In genomic region chr1:125808426-125808825, GRCm38 (mm10) we compare ENCODE assay signal across 12 mouse cellular contexts.
DNase-seq lines count a peak whose midpoint lies in the region; ATAC-seq lines count a peak whose summit lies in the region.
"Had no signal": no experiment of that assay in that cellular context is flagged by ENCODE, and none has a peak within 500 bp of the region (broad histone marks: within the 10 kb centered on the region; RNA-seq: fewer than 3 reads in every experiment).

No protein-coding gene starts in this region.

- no peak overlapping the region for H3K27ac ChIP-seq in forebrain, embryonic 14.5 days (ENCODE audit: low read depth, low read length)
- no peak overlapping the region for H3K27ac ChIP-seq in forebrain, embryonic 11.5 days (ENCODE audit: low read depth, low read length)
- H3K27ac ChIP-seq in neural tube, embryonic 15.5 days (replicated peaks) = no peak overlapping the region
- H3K27ac ChIP-seq: liver, embryonic 13.5 days had no signal

- H3K4me3 ChIP-seq in forebrain, embryonic 14.5 days (ENCODE audit: low read depth, low read length) = no peak overlapping the region
- no peak overlapping the region for H3K4me3 ChIP-seq in forebrain, embryonic 11.5 days (ENCODE audit: low read depth, low read length)
- H3K4me3 ChIP-seq in neural tube, embryonic 15.5 days (replicated peaks) = no peak overlapping the region
- H3K4me3 ChIP-seq: liver, embryonic 13.5 days had no signal

- DNase-seq in forebrain, embryonic 14.5 days (ENCODE audit: low spot score) = peak; percentile 74
- no peak for DNase-seq in forebrain, embryonic 11.5 days (ENCODE audit: low spot score)
- DNase-seq in neural tube, embryonic 10.5 days (ENCODE audit: extremely low spot score, low spot score) = no peak
- DNase-seq in layer of hippocampus, adult 9-11 months = peak; percentile 49
- DNase-seq in thymus, postnatal 14 days = peak; percentile 35
- no peak for DNase-seq in urinary bladder, adult 18-20 months (ENCODE audit: low spot score in 2 of 2)
- no peak for DNase-seq in gastrocnemius, adult 18-20 months (ENCODE audit: low spot score)
- DNase-seq: adrenal gland, postnatal 36 days; cerebellum, postnatal 25 days; liver, embryonic 13.5 days had no signal

- no peaks in the 10 kb centered on the region for H3K9me3 ChIP-seq in forebrain, embryonic 14.5 days (replicated peaks; ENCODE audit: control insufficient read depth, low read length)
- no peaks in the 10 kb centered on the region for H3K9me3 ChIP-seq in forebrain, embryonic 11.5 days (ENCODE audit: control insufficient read depth, low read length)
- H3K9me3 ChIP-seq in neural tube, embryonic 15.5 days (replicated peaks) = no peaks in the 10 kb centered on the region
- H3K9me3 ChIP-seq: liver, embryonic 13.5 days had no signal

- H3K36me3 ChIP-seq in forebrain, embryonic 14.5 days (ENCODE audit: control insufficient read depth, insufficient read depth, low read length) = no peaks in the 10 kb centered on the region
- H3K36me3 ChIP-seq in forebrain, embryonic 11.5 days (ENCODE audit: control insufficient read depth, insufficient read depth, low read length) = no peaks in the 10 kb centered on the region
- H3K36me3 ChIP-seq in neural tube, embryonic 15.5 days = no peaks in the 10 kb centered on the region
- H3K36me3 ChIP-seq: liver, embryonic 13.5 days had no signal

- no peak overlapping the region for H3K4me2 ChIP-seq in forebrain, embryonic 14.5 days (ENCODE audit: low read length)
- no peak overlapping the region for H3K4me2 ChIP-seq in forebrain, embryonic 11.5 days (ENCODE audit: low read depth, low read length, severe bottlenecking)
- H3K4me2 ChIP-seq in neural tube, embryonic 15.5 days = no peak overlapping the region
- H3K4me2 ChIP-seq: liver, embryonic 13.5 days had no signal

- no peak overlapping the region for H3K9ac ChIP-seq in forebrain, embryonic 14.5 days (ENCODE audit: low read length)
- no peak overlapping the region for H3K9ac ChIP-seq in forebrain, embryonic 11.5 days (ENCODE audit: low read length)
- no peak overlapping the region for H3K9ac ChIP-seq in neural tube, embryonic 15.5 days (replicated peaks)
- H3K9ac ChIP-seq: liver, embryonic 13.5 days had no signal

- 64% methylated on average over 2 of the region's 2 CpGs for WGBS in forebrain, embryonic 14.5 days
- WGBS in forebrain, embryonic 11.5 days = 75% methylated on average over 2 of the region's 2 CpGs
- WGBS in neural tube, embryonic 15.5 days = 40% methylated on average over 2 of the region's 2 CpGs

- no peaks in the 10 kb centered on the region for H3K27me3 ChIP-seq in forebrain, embryonic 14.5 days (replicated peaks; ENCODE audit: control insufficient read depth, insufficient read depth, low read length)
- no peaks in the 10 kb centered on the region for H3K27me3 ChIP-seq in forebrain, embryonic 11.5 days (ENCODE audit: control insufficient read depth, insufficient read depth, low read length)
- no peaks in the 10 kb centered on the region for H3K27me3 ChIP-seq in neural tube, embryonic 15.5 days (replicated peaks)
- H3K27me3 ChIP-seq: liver, embryonic 13.5 days; Patski had no signal

- peak; percentile 66 for ATAC-seq in forebrain, embryonic 14.5 days
- ATAC-seq in forebrain, embryonic 11.5 days (replicated peaks; ENCODE audit: low FRiP score) = no peak
- peak; percentile 55; the same call in 1 of the 2 replicates for ATAC-seq in neural tube, embryonic 15.5 days (ENCODE audit: low FRiP score)
- ATAC-seq: Patski had no signal

- no peaks in the 10 kb centered on the region for H3K4me1 ChIP-seq in forebrain, embryonic 14.5 days (ENCODE audit: control insufficient read depth, insufficient read depth, low read length)
- no peaks in the 10 kb centered on the region for H3K4me1 ChIP-seq in forebrain, embryonic 11.5 days (replicated peaks; ENCODE audit: control insufficient read depth, insufficient read depth, low read length)
- peaks cover 6% of the 10 kb centered on the region; the same call in 1 of the 2 replicates for H3K4me1 ChIP-seq in neural tube, embryonic 15.5 days
- H3K4me1 ChIP-seq: liver, embryonic 13.5 days had no signal

Comparison
In these comparisons a context has a peak if more than half of its experiments do, and no peak if none do; other contexts are left out.
1. DNase-seq: peak in forebrain, embryonic 14.5 days (single experiment), layer of hippocampus, adult 9-11 months (single experiment) and thymus, postnatal 14 days (single experiment); none in forebrain, embryonic 11.5 days (single experiment), neural tube, embryonic 10.5 days (single experiment), urinary bladder, adult 18-20 months (0 of 2) and gastrocnemius, adult 18-20 months (single experiment).